Comparison of ENCODE assay signal across 19 mouse cellular contexts in the genomic region with DNA sequence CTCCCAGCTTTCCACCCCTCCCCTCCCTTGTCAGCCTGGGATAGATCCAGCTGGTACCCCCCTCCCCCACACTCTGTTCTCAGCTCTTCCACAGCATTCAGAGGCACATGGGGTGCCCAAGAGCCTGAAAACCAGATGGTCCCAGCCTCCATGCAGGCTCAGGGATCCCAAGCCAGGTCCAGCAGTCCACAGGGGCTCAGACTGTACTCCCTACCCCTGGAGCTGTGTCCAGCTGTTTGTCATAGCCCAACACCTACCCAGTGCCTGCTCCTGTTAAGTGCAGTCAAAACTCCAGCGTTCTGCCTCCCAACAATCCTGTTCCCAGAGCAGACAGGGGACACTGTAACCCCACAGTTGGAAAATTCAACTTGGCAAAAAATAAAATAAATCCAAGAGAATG.
DNase-seq lines count a peak whose midpoint lies in the region; ATAC-seq and TF ChIP-seq lines count a peak whose summit lies in the region.
"Had no signal": no experiment of that assay in that cellular context is flagged by ENCODE, and none has a peak within 500 bp of the region (broad histone marks: within the 10 kb centered on the region; RNA-seq: fewer than 3 reads in every experiment).

No protein-coding gene starts in this region.

- H3K27ac ChIP-seq in embryonic facial prominence, embryonic 11.5 days (replicated peaks; ENCODE audit: low read depth, low read length): no peak overlapping the region
- no peak overlapping the region for H3K27ac ChIP-seq in embryonic facial prominence, embryonic 10.5 days (replicated peaks)
- no peak overlapping the region for H3K27ac ChIP-seq in lung, embryonic 14.5 days (ENCODE audit: low read depth)
- H3K27ac ChIP-seq: forebrain, embryonic 12.5 days; heart, adult 2 months; limb, embryonic 15.5 days had no signal

- no peak for TF ChIP-seq CTCF in lung, embryonic 14.5 days (IDR thresholded peaks at IDR 0.05; ENCODE audit: low read depth)

- 47% methylated on average over 1 of the region's 1 CpGs for WGBS in embryonic facial prominence, embryonic 11.5 days
- WGBS in embryonic facial prominence, embryonic 10.5 days: 53% methylated on average over 1 of the region's 1 CpGs
- 21% methylated on average over 1 of the region's 1 CpGs for WGBS in lung, embryonic 14.5 days

- DNase-seq in embryonic facial prominence, embryonic 11.5 days (ENCODE audit: low spot score): no peak
- no peak for DNase-seq in embryonic facial prominence, embryonic 10.5 days (ENCODE audit: low spot score)
- peak; percentile 1 for DNase-seq in lung, embryonic 14.5 days
- DNase-seq in lung, adult 18-20 months: no peak
- peak; percentile 28 for DNase-seq in cerebellum, adult 11-12 months
- DNase-seq in cerebellum, postnatal 10 days: peak; percentile 35 to 42
- no peak for DNase-seq in heart, adult 18-20 months
- DNase-seq: gastrocnemius, postnatal 14 days; heart, adult 2 months; heart, postnatal 36 days; kidney, adult 2 months; kidney, postnatal 10 days; layer of hippocampus, postnatal 36 days; right cerebral cortex, postnatal 14 days; spleen, adult 18-20 months; thymus, postnatal 4 days had no signal

- no peaks in the 10 kb centered on the region for H3K36me3 ChIP-seq in embryonic facial prominence, embryonic 11.5 days (replicated peaks; ENCODE audit: control insufficient read depth, insufficient read depth, low read depth, low read length)
- H3K36me3 ChIP-seq in embryonic facial prominence, embryonic 10.5 days (replicated peaks): no peaks in the 10 kb centered on the region
- no peaks in the 10 kb centered on the region for H3K36me3 ChIP-seq in lung, embryonic 14.5 days (ENCODE audit: insufficient read depth)
- H3K36me3 ChIP-seq: forebrain, embryonic 12.5 days; limb, embryonic 15.5 days had no signal

- no peaks in the 10 kb centered on the region for H3K9me3 ChIP-seq in embryonic facial prominence, embryonic 11.5 days (replicated peaks; ENCODE audit: control insufficient read depth, low read length)
- H3K9me3 ChIP-seq in embryonic facial prominence, embryonic 10.5 days: no peaks in the 10 kb centered on the region
- no peaks in the 10 kb centered on the region for H3K9me3 ChIP-seq in lung, embryonic 14.5 days (ENCODE audit: low read depth, low read length)
- H3K9me3 ChIP-seq: forebrain, embryonic 12.5 days; limb, embryonic 15.5 days had no signal

- H3K4me1 ChIP-seq in embryonic facial prominence, embryonic 11.5 days (ENCODE audit: control insufficient read depth, insufficient read depth, low read length): no peaks in the 10 kb centered on the region
- H3K4me1 ChIP-seq in embryonic facial prominence, embryonic 10.5 days: no peaks in the 10 kb centered on the region
- no peaks in the 10 kb centered on the region for H3K4me1 ChIP-seq in lung, embryonic 14.5 days (ENCODE audit: insufficient read depth)
- H3K4me1 ChIP-seq: forebrain, embryonic 12.5 days; limb, embryonic 15.5 days had no signal

- no peak overlapping the region for H3K9ac ChIP-seq in embryonic facial prominence, embryonic 11.5 days (replicated peaks; ENCODE audit: low read length)
- H3K9ac ChIP-seq in lung, embryonic 14.5 days: no peak overlapping the region
- H3K9ac ChIP-seq: forebrain, embryonic 12.5 days; limb, embryonic 15.5 days had no signal

- H3K4me3 ChIP-seq in embryonic facial prominence, embryonic 11.5 days (ENCODE audit: low read depth, low read length): no peak overlapping the region
- no peak overlapping the region for H3K4me3 ChIP-seq in embryonic facial prominence, embryonic 10.5 days
- H3K4me3 ChIP-seq in lung, embryonic 14.5 days (ENCODE audit: low read depth, low read length): no peak overlapping the region
- H3K4me3 ChIP-seq: forebrain, embryonic 12.5 days; heart, adult 2 months; limb, embryonic 15.5 days had no signal

- no peaks in the 10 kb centered on the region for H3K27me3 ChIP-seq in embryonic facial prominence, embryonic 11.5 days (ENCODE audit: control insufficient read depth, insufficient read depth, low read length)
- H3K27me3 ChIP-seq in embryonic facial prominence, embryonic 10.5 days (replicated peaks; ENCODE audit: low read depth, poor library complexity, severe bottlenecking): no peaks in the 10 kb centered on the region
- no peaks in the 10 kb centered on the region for H3K27me3 ChIP-seq in lung, embryonic 14.5 days (ENCODE audit: insufficient read depth, low read length)
- H3K27me3 ChIP-seq: forebrain, embryonic 12.5 days; limb, embryonic 15.5 days had no signal

- ATAC-seq in embryonic facial prominence, embryonic 11.5 days (replicated peaks; ENCODE audit: insufficient number of reproducible peaks, low FRiP score, low TSS enrichment, low read depth): 0 out of 2 replicates have a peak, but pooled peaks have one; percentile 34
- no peak; the same call in 1 of the 2 replicates for ATAC-seq in lung, embryonic 14.5 days (ENCODE audit: insufficient read depth)
- ATAC-seq: inflammation-experienced regulatory T-cells, adult 6 months had no signal

- H3K4me2 ChIP-seq in embryonic facial prominence, embryonic 11.5 days (ENCODE audit: low read depth, low read length): no peak overlapping the region
- H3K4me2 ChIP-seq in lung, embryonic 14.5 days: no peak overlapping the region
- H3K4me2 ChIP-seq: forebrain, embryonic 12.5 days; limb, embryonic 15.5 days had no signal

Comparison
In these comparisons a context has a peak if more than half of its experiments do, and no peak if none do; other contexts are left out.
1. DNase-seq: peak in lung, embryonic 14.5 days (single experiment), cerebellum, adult 11-12 months (single experiment) and cerebellum, postnatal 10 days (2 of 2); none in embryonic facial prominence, embryonic 11.5 days (single experiment), embryonic facial prominence, embryonic 10.5 days (single experiment), lung, adult 18-20 months (0 of 2) and heart, adult 18-20 months (0 of 2).